Mouse (Mus musculus) heart, adult 18-20 months (tissue): ENCODE data around the gene Gstt1. TPM values are rescaled to one million over a fixed set of nuclear protein-coding genes. Genes with fewer than 3 reads are reported as not detected.
A peak's percentile ranks its signal among the peaks of the same experiment; 100 is the strongest.
"Not testable (repeated sequence)": the region's sequence is repeated elsewhere in the genome, so short reads cannot be mapped to it uniquely, and the experiment has no call there.

Experiments used
- DNase-seq, 2 experiments: peaks; one replicate each; pipeline ENCODE4 v3.0.0; 2021 to 2022; ENCODE audit warnings: mixed read lengths in 1 of 2
- total RNA-seq, 2 experiments: library from RNA; stranded (reverse); gene quantifications; 2 replicates each; pipeline ENCODE4 v1.2.3; 2021

Gene Gstt1
- total RNA-seq, 2 experiments from 2014 or later, result 16.1 to 22.4 TPM

DNA sequence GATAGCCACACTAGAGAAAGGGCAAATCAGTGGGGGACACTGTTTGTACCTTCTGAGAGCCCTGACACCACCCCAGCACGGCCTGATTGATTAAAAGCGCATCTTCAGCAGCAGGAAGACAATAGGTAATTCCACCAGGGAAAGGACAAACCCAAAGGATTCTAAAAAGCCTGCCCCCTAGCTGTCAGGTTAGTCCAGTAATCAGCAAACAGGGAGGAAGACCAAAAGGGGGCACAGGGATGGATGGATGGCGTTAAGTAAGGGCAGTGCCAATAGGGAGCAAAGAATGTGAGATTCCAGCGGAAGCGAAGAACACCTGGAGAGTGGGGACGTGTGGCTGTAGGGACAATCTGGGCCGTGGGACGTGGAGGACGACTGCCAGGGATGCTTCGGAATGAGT is 20.3 kb upstream of the Gstt1 start:
- DNase-seq, result no peak

DNA sequence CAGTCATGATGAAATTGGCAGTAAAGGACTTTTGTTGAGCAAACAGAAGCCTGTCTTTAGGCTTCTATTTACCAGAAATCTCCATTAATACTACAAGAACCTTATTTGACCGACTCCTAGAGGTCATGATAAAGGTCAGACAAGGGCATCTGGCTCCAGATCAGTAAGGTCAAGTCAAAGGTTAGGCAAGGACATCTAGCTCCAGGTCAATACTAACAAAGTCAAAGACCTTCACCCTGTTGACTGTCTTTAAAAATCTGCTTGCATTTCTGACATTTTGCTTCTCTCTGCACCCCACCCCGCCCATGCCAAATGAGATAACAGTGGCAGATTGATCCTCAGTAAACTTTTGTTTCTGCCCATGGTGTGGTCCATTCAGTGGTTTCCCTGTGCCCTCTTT is 5.8 kb upstream of the Gstt1 start:
- DNase-seq, result no peak

- DNase-seq, result peak; percentile 75 to 82
These were observed 687 bp downstream of the Gstt1 start for GRCm38 (mm10) chr10:75797619-75798175.

GRCm38 (mm10) chr10:75796731-75797516 is 1.5 kb downstream of the Gstt1 start:
- DNase-seq, result no peak

DNA sequence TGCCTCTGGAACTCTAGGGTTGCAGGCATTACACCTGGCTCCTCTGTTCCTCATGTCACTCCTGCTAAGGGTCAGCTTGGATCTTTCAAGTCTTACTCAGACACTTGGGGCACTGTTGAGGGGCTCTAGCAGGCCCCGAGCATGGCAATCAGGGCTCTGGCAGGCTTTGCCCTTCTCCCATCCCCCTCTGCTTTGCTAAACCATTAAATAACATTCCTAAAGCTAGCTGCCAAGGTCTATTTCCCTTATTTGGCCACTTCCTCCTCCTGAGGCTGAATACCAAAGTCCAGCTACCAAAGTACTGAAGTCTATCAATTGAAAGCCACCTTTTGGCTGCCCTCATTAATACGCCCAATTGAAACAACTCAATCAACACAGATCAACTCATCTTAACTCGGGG is 3.5 kb downstream of the Gstt1 start:
- DNase-seq, result peak in 1 of 2 experiments; percentile 9

GRCm38 (mm10) chr10:75790773-75791172 is 7.6 kb downstream of the Gstt1 start:
- no peak for DNase-seq

DNA sequence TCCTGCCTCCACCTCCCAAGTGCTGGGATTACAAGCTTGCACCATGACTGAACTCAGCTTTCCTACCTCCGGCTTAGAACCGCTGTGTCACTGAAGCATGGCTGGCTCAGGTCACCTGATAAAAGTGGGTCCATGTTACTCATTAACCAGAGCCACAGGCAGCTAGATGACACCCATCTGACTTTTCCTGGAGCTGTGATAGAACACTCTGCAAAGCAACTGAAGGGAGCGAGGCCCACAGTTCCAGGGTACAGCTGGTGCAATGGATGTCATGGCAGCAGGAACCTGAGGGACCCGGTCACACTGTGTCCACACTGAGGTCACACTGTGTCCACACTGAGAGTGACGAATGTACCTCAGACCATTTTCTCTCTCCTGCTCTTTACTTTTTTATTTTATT is 8.5 kb downstream of the Gstt1 start:
- no peak for DNase-seq

GRCm38 (mm10) chr10:75789081-75789735 is 9.2 kb downstream of the Gstt1 start:
- DNase-seq, result no peak

- no peak for DNase-seq
These were observed 10.1 kb downstream of the Gstt1 start for GRCm38 (mm10) chr10:75788277-75788676.

- no peak for DNase-seq
These were observed 12.9 kb downstream of the Gstt1 start for GRCm38 (mm10) chr10:75785442-75785841.

- peak; percentile 81 to 88 for DNase-seq
These were observed 17.4 kb downstream of the Gstt1 start, which contains the start of the genes Gm20441 and Gstt3 for GRCm38 (mm10) chr10:75780769-75781578. Gene Gm20441, minus strand, starts transcription at chr10:75780954. Gene Gstt3, minus strand, starts transcription at chr10:75781414.

- no peak for DNase-seq
These were observed 18.9 kb downstream of the Gstt1 start for GRCm38 (mm10) chr10:75779206-75780174.

DNA sequence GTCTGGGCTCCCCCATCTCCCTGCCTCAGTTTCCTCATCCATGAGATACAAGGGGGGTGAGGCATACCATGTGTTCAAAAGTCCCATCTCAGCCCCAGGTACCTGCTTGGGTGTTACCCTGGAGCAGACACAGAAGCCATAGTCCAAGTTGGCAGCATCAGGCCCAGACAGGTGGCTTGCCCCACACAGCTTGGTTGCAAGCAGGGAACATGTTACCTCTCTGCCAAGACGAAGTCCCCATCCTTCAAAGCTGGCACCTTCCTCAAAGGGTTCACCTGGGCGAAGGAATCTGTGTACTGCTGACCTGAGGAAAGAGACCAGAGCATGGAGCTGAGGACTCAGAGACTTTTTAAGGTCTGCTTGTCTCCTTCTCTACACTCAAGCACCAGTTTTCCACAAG is 20.5 kb downstream of the Gstt1 start:
- DNase-seq, result no peak

- DNase-seq, result no peak
These were observed 21.8 kb downstream of the Gstt1 start for GRCm38 (mm10) chr10:75776562-75776961.

DNA sequence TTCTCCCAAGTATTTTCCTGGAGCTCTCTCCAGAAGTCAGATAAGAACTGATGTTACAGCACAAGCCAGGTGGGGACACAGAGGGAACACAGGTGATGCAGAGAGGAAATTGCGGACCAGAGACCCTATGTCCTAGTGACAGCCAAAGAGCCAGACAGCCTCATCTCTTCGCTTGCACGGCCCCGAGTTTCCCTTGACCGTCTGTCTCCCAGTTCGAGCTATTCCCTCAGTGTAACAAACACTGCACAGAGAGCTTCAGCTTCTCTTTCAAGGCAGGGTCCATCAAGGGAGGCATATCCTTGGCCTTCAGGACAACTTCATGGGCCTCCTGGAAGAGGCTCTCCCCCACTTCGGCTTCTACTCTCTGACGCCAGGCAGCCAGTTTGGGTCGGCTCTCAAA is 23.8 kb downstream of the Gstt1 start:
- no peak for DNase-seq

DNA sequence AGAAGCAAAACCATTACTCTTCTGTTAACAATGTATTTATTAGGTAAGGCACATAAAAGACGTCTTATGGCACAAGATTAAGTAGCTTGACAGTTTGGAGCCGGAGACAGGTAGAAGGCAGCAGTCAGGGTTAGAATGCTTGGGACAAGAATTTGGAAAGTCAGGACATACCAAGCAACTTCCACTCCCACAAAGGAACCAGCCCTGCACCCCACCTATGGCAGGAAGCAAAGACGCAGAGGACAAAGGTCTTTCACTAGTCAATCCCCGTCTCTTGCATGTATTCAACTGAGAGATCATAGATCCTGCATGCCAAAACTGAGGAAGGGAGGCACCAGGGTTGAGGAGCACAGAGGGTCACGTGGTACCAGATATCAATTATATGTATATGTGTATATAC is 24.3 kb downstream of the Gstt1 start:
- DNase-seq, result no peak

- DNase-seq, result peak; percentile 85 to 92
These were observed 25.4 kb downstream of the Gstt1 start, which contains the start of gene Ddt for GRCm38 (mm10) chr10:75772795-75773664. Gene Ddt, minus strand, starts transcription at chr10:75773414.

DNA sequence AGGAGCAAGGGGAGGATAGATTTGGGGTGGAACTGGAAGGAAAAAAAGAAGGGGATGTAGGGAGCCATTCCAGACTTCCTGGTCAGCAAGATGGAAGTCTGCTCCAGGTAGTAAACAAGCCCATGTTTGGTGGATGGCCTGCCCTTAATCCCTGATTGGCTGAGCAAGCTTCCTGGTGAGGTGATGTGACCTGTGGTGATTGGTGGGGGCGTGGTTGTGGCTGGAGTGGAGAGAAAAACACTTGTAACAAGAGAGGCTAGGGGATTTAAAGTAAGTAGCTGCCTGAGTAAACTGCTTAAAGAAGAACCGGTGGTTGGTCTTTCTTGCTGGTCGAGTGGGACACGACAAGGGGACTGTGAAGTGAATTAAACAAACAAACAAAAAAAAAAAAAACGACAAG is 30.6 kb downstream of the Gstt1 start:
- not testable (repeated sequence) for DNase-seq

GRCm38 (mm10) chr10:75766856-75767255 is 31.5 kb downstream of the Gstt1 start:
- DNase-seq, result no peak
